Mouse (Mus musculus) cerebellum, postnatal 4 days (tissue): ENCODE measurements around the gene Bmp2k.

ENCODE experiments used
- DNase-seq, 2 experiments: peaks; one replicate each; pipeline ENCODE4 v3.0.0; 2022; ENCODE audit warnings: low spot score in 2 of 2, mixed read lengths in 1 of 2

The Bmp2k gene

DNA sequence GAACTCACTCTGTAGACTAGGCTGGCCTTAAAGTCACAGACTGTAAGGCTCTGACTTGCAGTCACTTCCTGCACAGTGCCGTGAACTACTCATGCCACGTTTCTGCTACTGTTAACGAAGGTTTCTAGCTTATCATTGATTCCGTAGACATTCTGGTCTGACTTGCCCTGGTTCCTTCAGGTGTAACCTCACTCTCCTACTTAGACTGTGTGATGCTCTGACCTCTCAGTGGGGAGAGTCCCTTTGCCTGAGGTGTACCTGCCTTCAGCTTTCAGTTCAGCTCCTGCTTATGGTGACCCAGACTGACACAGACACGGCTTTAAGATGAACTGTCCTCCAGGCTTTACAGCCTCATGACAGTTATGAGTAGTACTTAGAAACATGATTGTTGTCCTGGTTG is 56.7 kb downstream of the Bmp2k start:
- no peak for DNase-seq

DNA sequence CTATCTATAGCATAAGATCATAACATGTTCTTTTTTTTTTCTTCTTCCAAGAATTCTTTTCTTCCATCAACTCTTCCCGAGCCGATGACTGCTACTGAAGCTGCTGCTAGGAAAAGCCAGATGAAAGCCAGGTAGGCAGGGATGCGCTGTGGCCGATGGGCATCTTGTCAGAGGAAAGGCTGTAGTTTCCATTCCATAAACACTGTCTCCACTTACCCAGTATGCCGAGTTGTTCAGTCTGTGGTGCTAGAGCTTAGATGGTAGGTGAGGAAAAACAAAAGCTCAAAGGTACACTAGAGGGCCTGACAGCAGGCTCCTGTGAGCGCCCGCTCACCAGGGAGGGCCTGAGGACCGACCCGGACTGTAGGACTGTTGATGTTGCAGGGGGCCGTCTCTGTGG is 57.3 kb downstream of the Bmp2k start:
- no peak for DNase-seq

DNA sequence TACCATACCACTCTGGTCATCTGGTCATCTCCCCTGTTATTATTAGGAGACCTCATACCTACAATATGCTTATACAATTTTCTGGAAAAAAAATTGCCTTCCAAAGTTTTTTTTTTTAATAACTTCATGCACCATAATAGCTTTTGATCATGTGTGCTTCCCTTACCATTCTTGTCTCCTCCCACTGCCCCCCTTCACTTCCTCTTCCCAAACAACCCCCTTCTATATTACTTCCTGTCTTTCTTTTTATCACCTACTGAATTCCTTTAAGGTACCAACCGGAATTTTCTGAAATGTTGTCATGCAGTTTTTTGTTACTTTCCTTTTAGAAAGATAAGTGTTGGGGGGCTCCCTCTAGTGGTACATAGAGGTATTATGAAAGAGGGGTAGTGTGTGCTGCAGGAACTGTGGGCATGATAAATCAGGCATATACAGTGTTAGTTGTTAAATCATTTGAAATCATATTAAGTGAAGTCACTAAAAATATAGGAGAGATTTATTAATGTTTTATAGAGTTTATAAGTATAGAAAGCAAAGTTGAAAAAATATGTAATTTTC is 58.1 kb downstream of the Bmp2k start:
- DNase-seq = peak in 1 of 2 experiments; percentile 34

DNA sequence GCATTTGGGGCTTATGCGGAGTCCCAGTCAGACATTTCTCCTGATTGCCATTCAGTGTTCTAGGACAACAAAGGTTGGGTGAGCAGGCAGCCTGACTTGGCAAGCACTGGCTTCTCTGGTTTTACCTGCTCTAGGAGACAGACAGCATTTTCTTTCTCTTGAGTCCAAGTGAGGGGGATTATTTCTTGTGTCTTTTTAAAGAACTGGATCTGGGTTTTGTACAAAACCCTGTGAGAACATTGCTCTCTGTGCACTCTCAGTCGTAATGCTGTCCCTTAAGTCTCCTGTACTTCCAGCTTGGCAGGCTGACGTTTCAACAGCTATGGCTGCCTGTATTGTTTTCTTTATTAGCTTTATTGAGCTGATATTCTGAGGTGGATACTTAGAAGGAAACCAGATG is 58.9 kb downstream of the Bmp2k start:
- no peak for DNase-seq

DNA sequence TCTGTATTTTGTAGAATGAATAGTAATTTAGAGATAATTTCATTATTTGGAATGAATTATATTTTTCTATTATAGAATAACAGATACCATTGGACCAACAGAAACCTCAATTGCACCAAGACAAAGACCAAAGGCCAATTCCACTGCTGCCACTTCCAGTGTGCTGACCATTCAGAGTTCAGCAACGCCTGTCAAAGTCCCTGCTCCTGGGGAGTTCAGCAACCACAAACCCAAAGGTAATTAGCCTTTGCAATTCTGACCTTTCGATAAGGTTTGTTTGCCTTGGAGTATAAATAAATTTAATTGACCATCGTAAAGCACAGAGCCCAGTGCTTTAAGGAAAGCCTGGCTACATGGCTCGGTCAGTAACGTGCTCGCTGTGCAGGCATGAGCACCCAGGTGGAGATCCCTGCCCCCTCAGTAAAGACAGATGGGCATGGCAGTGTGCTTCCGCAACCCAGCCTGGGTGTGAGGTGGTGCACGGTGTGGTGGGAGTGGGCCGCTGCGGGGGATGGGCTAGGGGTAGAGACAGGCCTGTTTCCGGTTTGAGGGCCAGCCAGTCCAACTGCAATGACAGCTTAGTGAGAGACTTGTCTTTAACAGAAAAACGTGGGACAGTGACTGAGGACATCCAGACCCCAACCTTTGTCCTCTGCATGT is 59.4 kb downstream of the Bmp2k start:
- DNase-seq = no peak

DNA sequence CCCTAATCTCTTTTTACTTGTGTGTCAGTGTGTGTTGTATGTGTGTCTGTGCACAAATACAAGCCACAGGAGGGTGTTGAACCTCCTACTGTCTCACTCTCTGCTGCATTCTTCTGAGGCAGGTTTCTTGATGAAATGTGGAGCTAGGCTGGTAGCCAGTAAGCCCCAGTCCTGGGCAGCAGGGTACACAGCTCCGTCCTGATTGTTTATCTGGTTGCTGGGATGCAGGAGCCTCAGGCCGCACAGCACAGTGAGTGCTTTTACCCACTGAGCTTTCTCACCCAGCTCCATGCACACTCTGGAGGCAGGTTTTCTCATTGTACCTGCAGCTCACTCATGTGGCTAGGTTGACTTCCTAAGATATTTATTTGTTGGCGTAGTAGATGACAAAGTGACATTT is 63.4 kb downstream of the Bmp2k start:
- DNase-seq = no peak

DNA sequence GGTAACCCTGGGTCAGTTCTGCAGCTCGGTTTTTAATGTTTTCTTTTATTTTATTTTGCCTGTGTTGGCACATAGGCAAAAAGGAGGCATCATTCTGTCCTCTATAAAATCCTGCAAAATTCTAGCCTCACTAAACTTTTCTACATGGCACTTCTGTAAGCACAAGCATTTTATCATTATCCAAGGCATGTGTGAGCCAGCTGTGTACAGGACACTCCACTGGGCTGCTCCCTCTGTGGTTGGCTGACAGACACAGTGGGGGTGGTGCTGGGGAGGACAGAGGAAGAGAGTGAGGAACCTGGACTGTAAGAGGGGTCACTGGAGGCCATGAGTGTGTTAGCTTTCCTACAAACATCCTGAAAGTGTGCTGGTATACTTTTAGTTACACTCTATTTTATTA is 64.6 kb downstream of the Bmp2k start:
- no peak for DNase-seq

DNA sequence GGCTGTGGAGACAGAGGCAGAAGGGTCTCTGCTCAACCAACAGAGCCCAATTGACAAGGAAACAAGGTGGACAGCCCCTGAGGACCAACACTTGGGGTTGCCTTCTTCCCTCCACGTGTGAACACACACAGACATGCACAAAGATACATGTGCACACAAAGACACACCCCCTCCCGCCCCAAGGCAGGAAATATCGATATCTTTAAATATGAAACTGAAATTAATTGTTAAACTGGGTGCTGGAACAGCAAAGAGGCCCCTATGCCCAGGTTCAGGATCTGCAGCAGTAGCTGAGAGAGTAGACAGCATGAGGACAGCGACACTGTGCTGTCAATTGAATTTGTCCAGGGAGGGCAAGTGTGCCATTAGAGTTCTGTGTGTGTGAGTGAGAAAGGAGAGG is 68.3 kb downstream of the Bmp2k start:
- no peak for DNase-seq

DNA sequence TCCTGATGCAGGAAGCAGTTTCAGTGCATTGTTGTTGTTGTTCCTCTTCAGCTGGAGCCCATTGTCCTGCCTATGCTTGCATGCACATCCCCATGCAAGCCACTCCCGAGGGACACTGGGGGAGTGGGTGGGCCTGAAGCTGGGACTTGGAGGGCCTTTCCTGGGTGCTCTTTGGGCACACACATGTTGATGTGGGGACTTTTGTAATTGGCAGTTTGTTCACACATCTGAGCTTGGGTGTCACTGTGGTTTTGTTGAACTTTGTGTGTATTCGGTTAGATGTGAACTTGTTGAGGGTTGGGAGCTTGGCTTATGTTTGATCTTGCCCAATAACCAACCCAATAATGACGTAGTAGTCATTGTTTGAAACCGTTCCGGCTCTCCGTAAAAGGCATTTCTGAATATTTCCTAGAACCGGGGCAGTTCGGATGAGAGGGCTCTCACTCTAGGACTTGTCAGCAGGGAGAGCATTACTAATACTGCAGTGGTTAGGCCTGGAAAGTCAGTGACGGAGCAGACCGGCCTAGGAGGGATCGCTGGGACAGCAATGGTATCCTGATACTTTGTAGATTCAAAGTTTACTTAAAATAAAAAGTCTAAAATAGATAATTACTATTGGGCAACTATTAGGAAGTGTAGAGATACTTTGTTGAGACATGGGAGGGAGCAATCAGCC is 78.1 kb downstream of the Bmp2k start:
- no peak for DNase-seq

DNA sequence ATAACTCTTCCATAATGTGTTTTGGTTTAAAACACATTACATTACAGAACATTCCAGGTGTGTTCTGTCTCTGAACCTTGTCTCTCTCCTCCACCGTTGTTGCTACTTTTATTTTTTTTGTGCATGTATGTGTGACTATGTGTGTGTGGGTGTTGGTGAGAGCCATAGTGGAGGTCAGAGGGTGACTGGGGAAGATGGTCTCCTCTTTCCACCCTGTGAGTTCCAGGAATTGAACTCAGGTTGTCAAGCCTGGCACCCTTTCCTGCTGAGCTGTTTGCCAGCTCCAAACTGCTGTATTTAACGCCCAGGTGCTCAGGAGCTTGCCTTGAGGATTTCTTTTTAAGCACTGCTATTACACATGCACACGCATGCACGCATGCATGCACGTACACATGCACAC is 78.7 kb downstream of the Bmp2k start:
- DNase-seq = no peak

DNA sequence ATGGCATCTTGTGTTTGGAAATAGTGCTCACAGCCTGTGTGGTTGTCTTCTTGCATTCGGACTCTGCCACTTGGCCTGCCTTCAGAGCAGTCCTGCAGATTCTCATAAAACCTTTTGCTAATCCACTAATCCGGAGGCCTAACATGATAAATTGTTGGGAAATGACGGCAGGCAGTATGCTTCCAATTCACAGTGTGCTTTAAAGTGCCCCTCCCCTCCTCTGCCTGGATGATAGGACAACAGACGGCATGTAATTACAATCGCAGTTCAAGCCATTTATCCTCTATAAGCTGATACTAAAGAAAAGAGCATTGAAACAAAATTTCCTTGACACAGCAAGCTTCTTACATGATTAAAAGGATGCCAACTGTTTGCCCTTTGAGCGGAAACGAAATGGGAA is 80.2 kb downstream of the Bmp2k start:
- DNase-seq = no peak

DNA sequence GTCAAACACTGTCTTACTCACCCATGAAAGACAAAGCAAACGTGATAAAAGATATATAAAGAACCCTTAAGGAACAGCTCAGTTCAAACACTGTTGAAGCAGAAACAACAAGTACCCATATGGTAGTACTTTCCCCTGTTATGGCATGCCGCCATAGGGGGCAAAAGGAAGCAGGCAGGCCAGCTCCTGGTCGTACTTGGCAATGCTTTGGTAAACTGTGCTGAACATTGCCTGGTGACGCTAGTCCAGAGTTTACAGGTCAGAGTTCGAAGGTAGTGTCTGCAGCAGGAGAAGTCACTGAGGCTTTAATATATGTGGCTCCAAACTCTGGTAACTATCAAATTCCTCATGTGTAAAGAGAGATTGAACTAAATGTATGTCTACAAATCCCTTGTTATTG is 81.2 kb downstream of the Bmp2k start:
- DNase-seq = no peak

DNA sequence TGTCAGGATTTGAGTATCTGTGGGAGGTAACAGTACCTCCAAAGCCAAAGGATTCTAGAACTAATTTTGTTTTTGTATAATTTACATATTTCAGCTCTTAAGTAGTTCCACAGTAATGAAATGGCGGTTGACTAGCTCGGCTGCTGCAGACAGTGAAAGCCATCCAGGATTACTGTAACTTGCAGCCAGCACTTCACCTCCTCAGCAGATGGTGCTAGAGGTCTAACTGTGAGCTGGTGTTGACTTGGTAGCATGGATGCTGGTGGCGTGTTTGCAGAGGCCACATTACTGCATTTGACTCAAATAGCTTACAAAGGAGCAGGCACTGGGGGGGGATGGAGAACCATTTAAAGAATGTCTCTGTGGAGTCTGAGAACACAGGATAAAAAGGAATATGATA is 84.0 kb downstream of the Bmp2k start:
- DNase-seq = peak in 1 of 2 experiments; percentile 19

DNA sequence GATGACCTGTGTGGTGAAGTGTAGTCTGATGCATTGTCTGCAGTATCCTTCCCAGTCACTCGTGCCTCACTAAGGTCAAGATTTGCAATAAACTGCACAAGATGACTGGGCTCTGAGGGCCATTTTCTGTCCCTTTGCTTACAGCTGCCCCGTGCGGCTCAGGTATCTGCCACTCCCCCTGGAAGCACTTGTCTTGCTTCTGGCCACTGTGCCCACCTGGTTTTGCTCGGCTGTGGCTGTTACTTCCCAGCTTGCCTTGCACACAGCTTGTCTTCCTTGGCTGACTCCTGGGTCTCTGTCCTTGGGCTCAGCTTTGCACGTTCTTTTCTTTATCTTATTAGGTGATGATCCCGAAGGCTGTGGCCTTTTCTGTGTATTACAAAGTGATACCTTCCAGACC is 86.2 kb downstream of the Bmp2k start:
- DNase-seq = no peak

DNA sequence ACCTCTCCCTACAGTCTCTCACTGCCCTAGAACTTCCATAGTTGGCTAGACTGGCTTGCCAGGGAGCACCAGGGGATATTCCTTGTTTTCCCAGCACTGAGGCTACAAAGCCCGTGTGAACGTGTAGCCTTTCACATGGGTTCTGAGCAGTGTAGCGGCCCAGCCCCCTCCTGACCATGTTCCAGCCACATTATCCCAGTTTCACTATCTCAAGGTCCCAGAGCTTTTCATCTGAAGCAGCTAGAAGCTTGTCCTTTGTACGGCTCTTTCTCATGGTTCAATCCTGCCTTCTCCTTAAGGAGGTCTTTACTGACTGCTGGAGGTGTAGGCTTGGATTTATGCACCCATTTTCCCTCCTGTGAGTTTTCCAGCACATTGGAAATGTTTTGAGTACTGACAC is 87.1 kb downstream of the Bmp2k start:
- DNase-seq = no peak

DNA sequence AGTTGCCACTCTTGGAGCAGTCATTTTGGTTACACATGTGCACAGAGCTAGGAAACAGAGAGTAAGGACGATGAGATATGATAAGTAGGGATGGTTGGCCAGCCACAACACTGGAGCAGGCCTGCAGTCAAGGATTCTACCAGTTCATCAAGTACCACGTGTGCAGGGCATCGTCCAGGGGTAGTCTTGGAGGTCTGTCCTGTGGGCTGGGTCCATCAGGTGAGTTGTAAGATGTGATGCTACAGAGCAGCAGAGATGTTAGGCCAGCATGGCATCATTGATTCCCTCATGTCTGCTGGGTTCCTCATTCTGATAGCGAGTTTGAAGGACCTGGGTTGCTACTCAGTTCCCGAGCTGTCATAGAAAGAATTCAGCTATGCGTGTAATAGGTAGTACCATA is 87.6 kb downstream of the Bmp2k start:
- no peak for DNase-seq

DNA sequence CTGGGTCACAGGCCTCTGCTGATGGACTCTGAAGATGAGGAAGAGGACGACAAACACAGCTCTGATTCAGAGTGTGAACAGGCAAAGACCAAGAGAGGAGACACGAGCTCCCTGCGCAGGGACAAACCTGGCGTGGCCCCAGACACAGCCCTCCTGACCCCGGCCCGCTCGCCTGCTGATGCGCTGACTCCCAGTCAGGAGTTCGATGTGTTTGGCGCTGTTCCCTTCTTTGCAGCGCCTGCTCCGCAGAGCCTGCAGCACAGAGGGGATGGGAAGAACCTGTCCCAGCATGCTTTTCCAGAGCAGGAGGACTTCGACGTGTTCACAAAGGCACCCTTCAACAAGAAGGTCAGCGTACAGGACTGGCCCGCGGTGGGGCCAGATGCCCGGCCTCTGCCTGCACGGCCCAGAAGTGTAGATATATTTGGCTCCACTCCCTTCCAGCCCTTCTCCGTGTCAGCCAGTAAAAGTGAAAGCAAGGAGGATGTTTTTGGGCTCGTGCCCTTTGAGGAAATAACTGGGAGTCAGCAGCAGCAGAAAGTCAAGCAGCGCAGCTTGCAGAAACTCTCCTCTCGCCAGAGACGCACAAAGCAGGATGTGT is 89.6 kb downstream of the Bmp2k start:
- DNase-seq = no peak

DNA sequence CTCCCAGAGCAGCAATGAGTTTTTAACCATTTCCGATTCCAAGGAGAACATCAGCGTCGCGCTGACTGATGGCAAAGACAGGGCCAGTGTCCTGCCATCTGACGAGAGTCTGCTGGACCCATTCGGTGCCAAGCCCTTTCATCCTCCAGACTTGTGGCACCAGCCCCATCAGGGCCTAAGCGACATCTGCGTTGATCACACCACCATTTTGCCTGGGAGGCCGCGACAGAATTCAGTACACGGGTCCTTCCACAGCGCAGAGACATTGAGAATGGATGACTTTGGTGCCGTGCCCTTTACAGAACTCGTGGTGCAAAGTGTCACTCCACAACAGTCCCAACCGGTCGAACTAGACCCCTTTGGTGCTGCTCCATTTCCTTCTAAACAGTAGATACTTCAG is 90.3 kb downstream of the Bmp2k start:
- no peak for DNase-seq

DNA sequence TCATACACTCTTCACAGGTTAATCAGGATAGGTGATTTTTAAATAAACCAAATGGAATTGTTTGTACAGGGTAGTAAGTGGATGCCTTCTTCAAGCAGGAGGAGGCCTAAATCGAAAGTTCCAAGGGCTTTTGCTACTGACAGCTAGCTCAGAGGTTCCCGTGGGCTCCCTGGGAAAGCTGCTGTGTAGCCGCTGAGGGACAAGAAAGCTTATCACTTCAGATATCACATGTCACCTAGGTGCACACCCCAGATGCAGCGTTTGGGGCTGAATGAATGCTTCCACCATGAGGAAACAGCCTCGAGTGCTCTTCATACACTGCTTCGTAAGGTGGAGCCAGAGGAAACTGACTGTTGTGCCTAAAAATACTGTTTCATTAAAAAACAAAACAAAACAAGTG is 90.7 kb downstream of the Bmp2k start:
- no peak for DNase-seq

DNA sequence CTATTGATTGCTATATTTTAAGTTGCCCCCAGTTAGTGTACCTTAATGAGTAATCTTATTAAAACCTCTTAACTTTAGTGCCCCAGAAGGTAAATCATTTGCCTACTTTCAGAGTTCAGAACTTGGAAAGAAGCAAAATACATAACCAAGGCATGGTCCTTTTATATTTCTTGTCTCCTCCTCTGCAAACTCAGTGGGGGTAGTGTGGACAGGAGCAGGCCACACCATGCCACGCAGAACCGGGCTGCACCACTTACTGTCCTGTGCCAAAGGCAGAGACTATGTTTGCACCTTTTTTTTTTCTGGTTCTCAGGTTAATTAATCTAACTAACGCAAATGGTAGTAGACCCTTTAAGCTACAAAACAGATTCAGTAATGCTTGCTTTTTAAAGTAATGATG is 91.9 kb downstream of the Bmp2k start:
- no peak for DNase-seq

DNA sequence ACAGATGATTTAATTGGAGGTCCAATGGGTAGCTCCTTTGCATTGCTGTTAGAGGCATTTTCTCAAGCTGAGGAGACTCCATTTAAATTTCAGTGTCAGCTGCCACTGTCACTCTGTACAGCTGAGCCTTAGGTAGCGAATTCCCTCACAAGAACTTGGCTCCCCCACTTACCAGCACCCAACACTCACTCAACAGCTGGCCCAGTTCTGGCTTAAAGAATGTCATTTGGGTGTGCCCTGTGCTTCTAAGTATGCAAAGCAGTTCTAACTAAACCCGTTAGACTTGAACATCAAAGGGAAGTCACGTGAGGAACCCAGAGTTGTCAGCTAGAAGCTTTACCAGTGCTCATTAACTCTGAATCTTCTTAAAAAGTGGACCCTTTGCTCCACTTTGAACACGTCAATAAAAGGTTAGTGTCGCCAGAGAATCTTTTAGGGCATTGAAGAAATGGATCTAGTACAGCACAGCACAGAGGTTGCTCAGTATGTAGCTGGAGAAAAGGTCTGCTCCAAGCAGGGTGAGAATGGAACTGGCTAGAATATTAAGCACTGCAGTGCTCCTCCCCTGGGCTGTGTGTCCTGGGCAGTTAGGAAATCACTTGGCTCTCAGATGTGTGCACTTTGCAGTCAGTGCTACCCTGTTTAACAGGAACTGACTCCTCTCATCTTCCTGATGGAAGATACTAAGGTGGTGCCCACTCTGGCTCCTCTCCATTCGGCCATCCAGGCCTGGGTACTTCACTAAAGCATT is 92.7 kb downstream of the Bmp2k start:
- no peak for DNase-seq

DNA sequence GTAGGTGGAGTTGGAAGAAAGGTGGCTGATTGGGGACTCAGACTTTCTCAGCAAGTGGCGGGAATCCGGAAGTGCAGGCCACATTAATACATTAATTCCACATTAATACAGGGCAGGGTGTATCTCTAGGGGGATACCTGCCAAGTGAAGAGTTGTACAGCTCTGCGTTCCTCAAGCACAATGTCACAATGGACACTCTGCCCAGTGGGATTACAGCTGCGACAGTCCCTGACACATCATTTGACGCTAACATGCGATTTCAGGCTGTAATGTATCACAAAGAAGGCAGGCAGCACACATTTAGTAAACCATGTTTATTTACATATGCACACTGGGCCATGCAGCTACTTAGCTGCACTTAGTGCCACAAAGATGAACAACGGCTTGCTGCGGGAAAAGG is 95.5 kb downstream of the Bmp2k start:
- no peak for DNase-seq
